Mouse (Mus musculus): ENCODE data around the gene Slc39a3. TPM values are rescaled to one million over a fixed set of nuclear protein-coding genes. Genes with fewer than 3 reads are reported as not detected.
A peak's percentile ranks its signal among the peaks of the same experiment; 100 is the strongest.
"Not testable (repeated sequence)": the region's sequence is repeated elsewhere in the genome, so short reads cannot be mapped to it uniquely, and the experiment has no call there.

Gene Slc39a3
- polyA plus RNA-seq, 1 experiment, result 11.6 TPM

DNA sequence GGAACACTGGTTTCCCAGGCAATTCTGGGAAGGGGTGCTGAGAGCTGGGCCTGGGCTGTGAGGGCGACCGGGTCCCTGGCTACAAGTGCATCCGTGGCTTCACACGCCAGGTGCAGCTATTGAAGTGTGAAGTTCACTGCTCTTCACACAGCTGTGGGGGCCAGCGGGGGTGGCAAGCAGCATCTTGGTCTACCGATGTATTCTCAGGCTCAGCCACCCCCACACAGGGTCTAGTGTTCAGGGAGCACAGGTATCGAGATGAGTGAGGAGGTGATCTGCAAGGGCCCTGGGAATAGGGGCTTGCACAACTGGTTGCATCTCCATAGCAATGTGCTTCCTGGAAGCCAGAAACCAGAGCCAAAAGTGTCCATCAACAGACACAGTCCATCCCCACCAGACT is 46.8 kb downstream of the Slc39a3 start:
- H3ac ChIP-seq (ENCODE audit: control insufficient read depth, insufficient read length, low read depth), result no peak overlapping the region
- no peaks in the 10 kb centered on the region for H3K79me3 ChIP-seq (ENCODE audit: low read depth)
- no peaks in the 10 kb centered on the region for H3K79me2 ChIP-seq (ENCODE audit: control insufficient read depth, insufficient read depth)
- no peaks in the 10 kb centered on the region for H3K27me3 ChIP-seq (ENCODE audit: control insufficient read depth, insufficient read depth, insufficient read length)
- no peak overlapping the region for H3K4me3 ChIP-seq (ENCODE audit: insufficient read depth, poor library complexity, severe bottlenecking)
- TF ChIP-seq FOSL1 (IDR thresholded peaks at IDR 0.05; ENCODE audit: insufficient read depth, low read length, poor library complexity, severe bottlenecking), result no peak
- no peak for TF ChIP-seq MYOD1 (IDR thresholded peaks at IDR 0.05; ENCODE audit: control insufficient read depth, insufficient read length, low read depth)
- TF ChIP-seq USF1 (IDR thresholded peaks at IDR 0.05; ENCODE audit: low read depth), result no peak
- no peak for TF ChIP-seq CEBPB (IDR thresholded peaks at IDR 0.05; ENCODE audit: low read depth)
- no peak for TF ChIP-seq MAX (IDR thresholded peaks at IDR 0.05)
- no peak for TF ChIP-seq CTCF (IDR thresholded peaks at IDR 0.05; ENCODE audit: control insufficient read depth, insufficient read depth, insufficient read length)
- TF ChIP-seq MYOG (IDR thresholded peaks at IDR 0.05; ENCODE audit: control insufficient read depth, extremely low read depth, insufficient read length), result no peak
- no peaks in the 10 kb centered on the region for H3K36me3 ChIP-seq (ENCODE audit: control insufficient read depth, insufficient read depth)

DNA sequence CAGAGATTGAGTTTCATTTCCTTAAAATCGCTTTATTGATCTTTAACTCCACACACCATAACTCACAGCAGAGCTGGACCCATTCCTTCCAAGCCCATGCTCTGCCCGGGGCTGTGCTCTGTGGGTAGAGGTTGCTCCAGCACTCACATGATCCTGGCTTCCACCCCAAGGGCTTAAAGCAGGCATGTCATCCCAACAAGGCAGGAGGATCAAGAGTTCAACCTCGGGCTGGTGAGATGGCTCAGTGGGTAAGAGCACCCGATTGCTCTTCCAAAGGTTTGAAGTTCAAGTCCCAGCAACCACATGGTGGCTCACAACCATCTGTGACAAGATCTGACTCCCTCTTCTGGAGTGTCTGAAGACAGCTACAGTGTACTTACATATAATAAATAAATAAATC is 47.4 kb downstream of the Slc39a3 start:
- H3K4me3 ChIP-seq (ENCODE audit: insufficient read depth, poor library complexity, severe bottlenecking); H3K79me2 ChIP-seq (ENCODE audit: control insufficient read depth, insufficient read depth); H3ac ChIP-seq (ENCODE audit: control insufficient read depth, insufficient read length, low read depth); H3K27me3 ChIP-seq (ENCODE audit: control insufficient read depth, insufficient read depth, insufficient read length); H3K79me3 ChIP-seq (ENCODE audit: low read depth); H3K36me3 ChIP-seq (ENCODE audit: control insufficient read depth, insufficient read depth): not testable (repeated sequence)

DNA sequence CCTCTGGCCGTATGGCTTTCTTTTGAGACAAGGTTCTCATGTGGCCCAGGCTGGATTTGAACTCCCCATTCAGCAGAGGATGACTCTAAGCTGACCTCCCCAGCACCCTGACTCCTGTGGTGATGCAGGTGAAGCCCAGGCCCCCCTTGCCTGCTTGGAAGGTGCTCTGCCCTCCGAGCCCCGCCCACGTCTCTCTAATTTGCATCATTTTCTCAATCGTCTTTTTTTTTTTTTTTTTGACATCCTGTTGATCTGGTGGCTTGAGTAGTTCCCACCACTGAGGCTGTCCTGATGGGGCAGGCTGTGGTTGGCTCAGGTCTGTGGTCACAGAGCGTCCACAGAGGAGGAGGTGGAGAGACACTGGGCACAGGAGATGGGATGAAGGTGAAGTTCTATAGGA is 47.8 kb downstream of the Slc39a3 start:
- no peaks in the 10 kb centered on the region for H3K79me2 ChIP-seq (ENCODE audit: control insufficient read depth, insufficient read depth)
- H3K36me3 ChIP-seq (ENCODE audit: control insufficient read depth, insufficient read depth), result no peaks in the 10 kb centered on the region
- no peak for TF ChIP-seq CTCF (IDR thresholded peaks at IDR 0.05; ENCODE audit: control insufficient read depth, insufficient read depth, insufficient read length)
- TF ChIP-seq MYOD1 (IDR thresholded peaks at IDR 0.05; ENCODE audit: control insufficient read depth, insufficient read length, low read depth), result no peak
- TF ChIP-seq MYOG (IDR thresholded peaks at IDR 0.05; ENCODE audit: control insufficient read depth, extremely low read depth, insufficient read length), result no peak
- TF ChIP-seq USF1 (IDR thresholded peaks at IDR 0.05; ENCODE audit: low read depth), result no peak
- no peak for TF ChIP-seq FOSL1 (IDR thresholded peaks at IDR 0.05; ENCODE audit: insufficient read depth, low read length, poor library complexity, severe bottlenecking)
- TF ChIP-seq MAX (IDR thresholded peaks at IDR 0.05), result no peak
- TF ChIP-seq CEBPB (IDR thresholded peaks at IDR 0.05; ENCODE audit: low read depth), result no peak
- no peaks in the 10 kb centered on the region for H3K27me3 ChIP-seq (ENCODE audit: control insufficient read depth, insufficient read depth, insufficient read length)
- no peak overlapping the region for H3ac ChIP-seq (ENCODE audit: control insufficient read depth, insufficient read length, low read depth)
- H3K4me3 ChIP-seq (ENCODE audit: insufficient read depth, poor library complexity, severe bottlenecking), result no peak overlapping the region
- no peaks in the 10 kb centered on the region for H3K79me3 ChIP-seq (ENCODE audit: low read depth)

DNA sequence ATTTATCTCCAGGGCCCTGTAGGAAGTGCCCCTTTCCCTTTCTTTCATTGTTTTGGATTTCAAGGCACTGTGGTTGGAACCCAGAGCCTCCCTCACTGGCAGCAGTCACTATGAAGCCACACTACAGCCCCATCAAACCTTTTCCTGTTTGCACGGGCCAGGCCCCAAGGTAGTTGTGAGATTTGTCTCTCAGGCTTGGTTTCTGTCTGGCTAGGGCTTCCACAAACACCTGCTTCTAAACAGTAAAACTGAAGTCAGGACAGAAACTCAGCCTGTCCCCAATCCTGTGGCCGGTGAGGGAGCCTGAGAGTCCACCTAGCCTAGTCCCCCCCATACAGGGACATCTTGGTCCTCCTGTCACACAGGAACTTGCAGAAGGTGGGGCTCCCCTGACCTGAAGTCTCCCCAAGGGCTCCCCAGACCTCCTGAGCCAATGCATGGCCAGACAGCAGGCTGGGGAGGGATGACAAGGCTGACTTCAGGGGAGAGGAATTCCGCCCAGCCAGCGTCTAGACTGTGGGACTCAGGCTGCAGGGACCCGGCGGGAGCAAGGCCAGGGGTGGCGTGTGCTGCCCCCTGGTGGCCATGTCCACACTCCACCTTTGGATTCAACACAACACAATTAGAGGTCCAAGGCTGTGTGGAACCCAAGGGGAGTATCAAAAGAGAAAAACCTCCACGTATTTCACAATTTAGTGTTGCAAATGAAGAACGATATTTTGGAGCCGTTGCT is 49.4 kb downstream of the Slc39a3 start:
- peak; percentile 96 for TF ChIP-seq CTCF (IDR thresholded peaks at IDR 0.05; ENCODE audit: control insufficient read depth, insufficient read depth, insufficient read length)
- TF ChIP-seq MYOD1 (IDR thresholded peaks at IDR 0.05; ENCODE audit: control insufficient read depth, insufficient read length, low read depth), result no peak
- TF ChIP-seq MAX (IDR thresholded peaks at IDR 0.05), result peak; percentile 37
- no peaks in the 10 kb centered on the region for H3K79me3 ChIP-seq (ENCODE audit: low read depth)
- H3K27me3 ChIP-seq (ENCODE audit: control insufficient read depth, insufficient read depth, insufficient read length), result no peaks in the 10 kb centered on the region

DNA sequence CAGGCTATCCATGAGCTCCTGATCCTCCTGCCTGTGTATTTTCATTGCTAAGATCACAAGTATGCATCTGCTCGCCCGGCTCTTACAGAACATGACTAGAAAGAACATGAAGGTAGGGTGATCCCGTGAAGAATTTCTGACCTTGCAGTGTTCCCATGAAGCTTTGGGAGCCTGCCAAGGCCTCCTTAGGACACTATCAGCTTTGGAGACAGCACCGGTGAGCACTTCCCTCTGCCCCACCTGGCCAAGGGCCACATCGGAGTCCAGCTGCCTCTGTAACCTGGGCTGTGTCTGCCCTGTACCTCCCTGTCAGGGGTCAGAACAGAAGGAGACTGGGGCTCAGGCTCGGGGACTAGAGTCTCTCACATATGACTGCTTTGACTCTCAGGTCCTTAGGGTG is 50.5 kb downstream of the Slc39a3 start:
- Histone ChIP-seq H3K79me3 (ENCODE audit: low read depth) (no peaks in the 10 kb centered on the region), H3K36me3 (ENCODE audit: control insufficient read depth, insufficient read depth) (no peaks in the 10 kb centered on the region), H3K79me2 (ENCODE audit: control insufficient read depth, insufficient read depth) (no peaks in the 10 kb centered on the region), H3K27me3 (ENCODE audit: control insufficient read depth, insufficient read depth, insufficient read length) (no peaks in the 10 kb centered on the region), H3K4me3 (ENCODE audit: insufficient read depth, poor library complexity, severe bottlenecking) (no peak overlapping the region), H3ac (ENCODE audit: control insufficient read depth, insufficient read length, low read depth) (no peak overlapping the region)
- TF ChIP-seq MYOD1 (IDR thresholded peaks at IDR 0.05; ENCODE audit: control insufficient read depth, insufficient read length, low read depth) (no peak), MYOG (IDR thresholded peaks at IDR 0.05; ENCODE audit: control insufficient read depth, extremely low read depth, insufficient read length) (no peak), CEBPB (IDR thresholded peaks at IDR 0.05; ENCODE audit: low read depth) (no peak), MAX (IDR thresholded peaks at IDR 0.05) (no peak), USF1 (IDR thresholded peaks at IDR 0.05; ENCODE audit: low read depth) (no peak), CTCF (IDR thresholded peaks at IDR 0.05; ENCODE audit: control insufficient read depth, insufficient read depth, insufficient read length) (no peak), FOSL1 (IDR thresholded peaks at IDR 0.05; ENCODE audit: insufficient read depth, low read length, poor library complexity, severe bottlenecking) (no peak)

More for the DNA sequence above, 49.4 kb downstream of the Slc39a3 start:
- Histone ChIP-seq H3K36me3 (ENCODE audit: control insufficient read depth, insufficient read depth) (no peaks in the 10 kb centered on the region), H3K4me3 (ENCODE audit: insufficient read depth, poor library complexity, severe bottlenecking) (no peak overlapping the region), H3K79me2 (ENCODE audit: control insufficient read depth, insufficient read depth) (no peaks in the 10 kb centered on the region), H3ac (ENCODE audit: control insufficient read depth, insufficient read length, low read depth) (peak overlapping the region; percentile 34)

DNA sequence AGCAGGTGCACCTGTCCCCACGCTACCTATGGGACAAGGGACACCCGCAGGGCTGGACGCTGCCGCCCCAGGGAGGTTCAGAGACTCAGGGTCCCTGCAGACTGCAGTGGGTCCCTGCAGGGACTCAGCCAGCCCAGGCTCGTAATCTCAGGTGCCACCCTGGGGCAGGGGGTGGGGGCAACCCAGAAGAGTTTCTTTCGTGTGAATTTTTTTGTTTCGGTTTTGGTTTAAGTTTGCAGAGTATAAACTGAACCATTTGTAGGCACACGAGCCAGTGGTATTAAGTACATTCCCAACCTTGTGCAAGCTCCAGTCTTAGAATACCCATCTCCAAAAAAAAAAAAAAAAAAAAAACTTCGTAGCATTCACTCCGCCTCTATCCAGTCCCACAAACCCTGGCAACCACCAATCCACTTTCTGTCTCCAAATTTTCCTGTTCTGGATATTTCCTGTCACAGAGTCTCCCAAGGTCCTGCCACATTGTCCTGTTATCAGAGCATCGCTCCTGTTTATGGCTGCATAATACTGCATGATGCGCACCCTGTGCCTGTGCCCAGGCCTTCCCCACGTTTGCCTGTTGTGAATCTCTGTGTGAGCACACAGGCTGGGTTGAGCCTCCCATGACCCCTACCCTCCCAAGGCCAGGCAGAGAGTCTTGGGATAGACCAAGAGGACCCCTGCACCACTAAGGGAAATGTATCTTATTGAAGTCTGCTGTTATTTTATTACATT is 51.1 kb downstream of the Slc39a3 start:
- H3ac ChIP-seq (ENCODE audit: control insufficient read depth, insufficient read length, low read depth), result no peak overlapping the region
- H3K79me3 ChIP-seq (ENCODE audit: low read depth), result no peaks in the 10 kb centered on the region
- no peak for TF ChIP-seq MYOG (IDR thresholded peaks at IDR 0.05; ENCODE audit: control insufficient read depth, extremely low read depth, insufficient read length)
- TF ChIP-seq FOSL1 (IDR thresholded peaks at IDR 0.05; ENCODE audit: insufficient read depth, low read length, poor library complexity, severe bottlenecking), result no peak
- no peak for TF ChIP-seq MAX (IDR thresholded peaks at IDR 0.05)
- H3K4me3 ChIP-seq (ENCODE audit: insufficient read depth, poor library complexity, severe bottlenecking), result no peak overlapping the region
- no peaks in the 10 kb centered on the region for H3K36me3 ChIP-seq (ENCODE audit: control insufficient read depth, insufficient read depth)
- no peaks in the 10 kb centered on the region for H3K27me3 ChIP-seq (ENCODE audit: control insufficient read depth, insufficient read depth, insufficient read length)
- no peaks in the 10 kb centered on the region for H3K79me2 ChIP-seq (ENCODE audit: control insufficient read depth, insufficient read depth)
